Mouse (Mus musculus) naive thymus-derived CD4-positive, alpha-beta T cell, adult 2 months (primary cell): Measurements from ENCODE around the gene Atxn3.
A peak's percentile ranks its signal among the peaks of the same experiment; 100 is the strongest.
"Not testable (repeated sequence)": the region's sequence is repeated elsewhere in the genome, so short reads cannot be mapped to it uniquely, and the experiment has no call there.

ENCODE experiments used
- DNase-seq: peaks from one replicate; pipeline ENCODE4 v3.0.0-alpha.2; 2011; ENCODE audit warnings: low read depth

Gene Atxn3

GRCm38 (mm10) chr12:101958556-101958955 is 510 bp upstream of the Atxn3 start:
- DNase-seq = no peak

- peak; percentile 33 for DNase-seq
Measured at GRCm38 (mm10) chr12:101957079-101957941, 736 bp downstream of the Atxn3 start.

- not testable (repeated sequence) for DNase-seq
Measured at GRCm38 (mm10) chr12:101955821-101956220, 2.2 kb downstream of the Atxn3 start.

GRCm38 (mm10) chr12:101948801-101949200 is 9.2 kb downstream of the Atxn3 start:
- no peak for DNase-seq

GRCm38 (mm10) chr12:101947986-101948385 is 10.1 kb downstream of the Atxn3 start:
- no peak for DNase-seq

- no peak for DNase-seq
Measured at GRCm38 (mm10) chr12:101937572-101937971, 20.5 kb downstream of the Atxn3 start.

- no peak for DNase-seq
Measured at GRCm38 (mm10) chr12:101935223-101935622, 22.8 kb downstream of the Atxn3 start.

- DNase-seq = no peak
Measured at GRCm38 (mm10) chr12:101928423-101928822, 29.6 kb downstream of the Atxn3 start.

- DNase-seq = no peak
Measured at GRCm38 (mm10) chr12:101922313-101922712, 35.7 kb downstream of the Atxn3 start.

- no peak for DNase-seq
Measured at GRCm38 (mm10) chr12:101919847-101920246, 38.2 kb downstream of the Atxn3 start.

GRCm38 (mm10) chr12:101917165-101917564 is 40.9 kb downstream of the Atxn3 start:
- DNase-seq = no peak

GRCm38 (mm10) chr12:101912626-101913490 is 45.2 kb downstream of the Atxn3 start, which contains the start of gene Trip11:
Trip11 (minus strand) TSS chr12:101913267.
- DNase-seq = peak; percentile 91

- DNase-seq = no peak
Measured at GRCm38 (mm10) chr12:101911346-101911745, 46.7 kb downstream of the Atxn3 start.

GRCm38 (mm10) chr12:101910360-101910759 is 47.7 kb downstream of the Atxn3 start:
- no peak for DNase-seq

GRCm38 (mm10) chr12:101905817-101906216 is 52.2 kb downstream of the Atxn3 start:
- peak; percentile 51 for DNase-seq

- DNase-seq = no peak
Measured at GRCm38 (mm10) chr12:101904906-101905305, 53.1 kb downstream of the Atxn3 start.

- no peak for DNase-seq
Measured at GRCm38 (mm10) chr12:101904170-101904569, 53.9 kb downstream of the Atxn3 start.

GRCm38 (mm10) chr12:101899671-101900245 is 58.3 kb downstream of the Atxn3 start:
- DNase-seq = no peak

GRCm38 (mm10) chr12:101898966-101899365 is 59.1 kb downstream of the Atxn3 start:
- no peak for DNase-seq

GRCm38 (mm10) chr12:101897113-101897512 is 60.9 kb downstream of the Atxn3 start:
- DNase-seq = peak; percentile 81

- DNase-seq = no peak
Measured at GRCm38 (mm10) chr12:101893296-101893695, 64.8 kb downstream of the Atxn3 start.

- DNase-seq = no peak
Measured at GRCm38 (mm10) chr12:101892832-101893231, 65.2 kb downstream of the Atxn3 start.
